In the genomic region with DNA sequence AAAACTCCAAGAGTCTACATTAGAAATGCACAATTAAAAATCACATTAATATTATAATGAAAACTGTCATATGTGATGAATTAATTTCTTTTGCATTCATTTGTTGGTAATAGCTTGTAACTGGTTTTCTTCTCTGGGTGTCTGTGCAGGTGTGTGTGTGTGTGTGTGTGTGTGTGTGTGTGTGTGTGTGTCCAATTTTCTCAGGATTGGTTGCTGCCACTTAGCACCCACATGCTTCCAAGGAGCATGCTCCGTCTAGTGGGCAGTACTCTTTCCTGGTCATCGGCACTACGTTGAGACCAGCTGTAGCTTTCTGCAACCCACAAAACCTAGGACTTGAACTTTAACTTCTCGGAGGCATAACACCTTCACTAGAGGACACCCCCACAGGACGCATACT, we compare ENCODE assay signal across 21 mouse cellular contexts. TPM values are rescaled to one million over a fixed set of nuclear protein-coding genes. Genes with fewer than 3 reads are reported as not detected.
A peak's percentile ranks its signal among the peaks of the same experiment; 100 is the strongest.
DNase-seq lines count a peak whose midpoint lies in the region; ATAC-seq and TF ChIP-seq lines count a peak whose summit lies in the region.
"Had no signal": no experiment of that assay in that cellular context is flagged by ENCODE, and none has a peak within 500 bp of the region (broad histone marks: within the 10 kb centered on the region; RNA-seq: fewer than 3 reads in every experiment).

No protein-coding gene starts in this region.

- no peaks in the 10 kb centered on the region for H3K27me3 ChIP-seq in forebrain, postnatal 0 days (ENCODE audit: insufficient read depth, low read length)
- no peaks in the 10 kb centered on the region for H3K27me3 ChIP-seq in forebrain, embryonic 10.5 days (ENCODE audit: poor library complexity, severe bottlenecking)
- H3K27me3 ChIP-seq in midbrain, embryonic 11.5 days (ENCODE audit: control insufficient read depth, insufficient read depth, low read length) = no peaks in the 10 kb centered on the region
- H3K27me3 ChIP-seq in midbrain, embryonic 16.5 days (ENCODE audit: control insufficient read depth, insufficient read depth, low read depth, low read length) = no peaks in the 10 kb centered on the region
- H3K27me3 ChIP-seq in midbrain, embryonic 15.5 days (replicated peaks) = no peaks in the 10 kb centered on the region
- no peaks in the 10 kb centered on the region for H3K27me3 ChIP-seq in kidney, embryonic 14.5 days (ENCODE audit: control insufficient read depth, insufficient read depth, low read length)
- H3K27me3 ChIP-seq: embryonic facial prominence, embryonic 13.5 days; heart, embryonic 15.5 days; kidney, embryonic 15.5 days; limb, embryonic 12.5 days; liver, embryonic 13.5 days; megakaryocyte, embryonic 14.5 days had no signal

- H3K27ac ChIP-seq in forebrain, postnatal 0 days (ENCODE audit: low read depth, low read length) = no peak overlapping the region
- no peak overlapping the region for H3K27ac ChIP-seq in forebrain, embryonic 10.5 days
- H3K27ac ChIP-seq in midbrain, embryonic 11.5 days (ENCODE audit: low read depth, low read length) = no peak overlapping the region
- H3K27ac ChIP-seq in midbrain, embryonic 16.5 days (ENCODE audit: low read length) = no peak overlapping the region
- no peak overlapping the region for H3K27ac ChIP-seq in midbrain, embryonic 15.5 days
- H3K27ac ChIP-seq in kidney, embryonic 14.5 days (ENCODE audit: low read depth, low read length) = no peak overlapping the region
- H3K27ac ChIP-seq: embryonic facial prominence, embryonic 13.5 days; heart, embryonic 15.5 days; kidney, embryonic 15.5 days; limb, embryonic 12.5 days; liver, embryonic 13.5 days; stomach, postnatal 0 days had no signal

- ATAC-seq in forebrain, postnatal 0 days = peak; percentile 48
- ATAC-seq in midbrain, embryonic 11.5 days (ENCODE audit: low FRiP score) = peak; percentile 64
- ATAC-seq in midbrain, embryonic 16.5 days = no peak; the same call in 1 of the 2 replicates
- ATAC-seq in midbrain, embryonic 15.5 days (replicated peaks) = peak; percentile 50
- ATAC-seq in kidney, embryonic 14.5 days (ENCODE audit: low FRiP score, low TSS enrichment) = no peak
- ATAC-seq in megakaryocyte, adult 5-6 weeks (ENCODE audit: poor library complexity, severe bottlenecking) = no peak

- H3K9me3 ChIP-seq in forebrain, postnatal 0 days (ENCODE audit: low read length) = no peaks in the 10 kb centered on the region
- no peaks in the 10 kb centered on the region for H3K9me3 ChIP-seq in forebrain, embryonic 10.5 days
- H3K9me3 ChIP-seq in midbrain, embryonic 11.5 days (ENCODE audit: control insufficient read depth, low read length) = no peaks in the 10 kb centered on the region
- H3K9me3 ChIP-seq in midbrain, embryonic 16.5 days (replicated peaks; ENCODE audit: control insufficient read depth, low read length, poor library complexity, severe bottlenecking) = no peaks in the 10 kb centered on the region
- H3K9me3 ChIP-seq in midbrain, embryonic 15.5 days = no peaks in the 10 kb centered on the region
- H3K9me3 ChIP-seq in kidney, embryonic 14.5 days (ENCODE audit: control insufficient read depth, low read length) = no peaks in the 10 kb centered on the region
- H3K9me3 ChIP-seq: embryonic facial prominence, embryonic 13.5 days; heart, embryonic 15.5 days; kidney, embryonic 15.5 days; limb, embryonic 12.5 days; liver, embryonic 13.5 days; megakaryocyte, embryonic 14.5 days had no signal

- DNase-seq in forebrain, postnatal 0 days = peak; percentile 6
- no peak for DNase-seq in forebrain, embryonic 10.5 days (ENCODE audit: extremely low spot score, low spot score)
- DNase-seq in midbrain, embryonic 11.5 days (ENCODE audit: low spot score, missing footprints) = no peak
- DNase-seq in Muller cell, postnatal 12 days (ENCODE audit: inconsistent ontology term) = peak; percentile 26

- TF ChIP-seq CTCF in forebrain, postnatal 0 days (IDR thresholded peaks at IDR 0.05; ENCODE audit: low read depth) = no peak

- H3K4me2 ChIP-seq in forebrain, postnatal 0 days (ENCODE audit: low read depth) = no peak overlapping the region
- no peak overlapping the region for H3K4me2 ChIP-seq in midbrain, embryonic 11.5 days
- no peak overlapping the region for H3K4me2 ChIP-seq in midbrain, embryonic 16.5 days (ENCODE audit: low read length)
- H3K4me2 ChIP-seq in midbrain, embryonic 15.5 days = no peak overlapping the region
- H3K4me2 ChIP-seq in kidney, embryonic 14.5 days (replicated peaks; ENCODE audit: low read depth, low read length) = no peak overlapping the region
- H3K4me2 ChIP-seq: embryonic facial prominence, embryonic 13.5 days; heart, embryonic 15.5 days; kidney, embryonic 15.5 days; limb, embryonic 12.5 days; liver, embryonic 13.5 days had no signal

- no peaks in the 10 kb centered on the region for H3K4me1 ChIP-seq in forebrain, postnatal 0 days (ENCODE audit: insufficient read depth)
- peaks cover 10% of the 10 kb centered on the region for H3K4me1 ChIP-seq in forebrain, embryonic 10.5 days
- H3K4me1 ChIP-seq in midbrain, embryonic 11.5 days (ENCODE audit: control insufficient read depth, insufficient read depth, low read length) = no peaks in the 10 kb centered on the region
- H3K4me1 ChIP-seq in midbrain, embryonic 16.5 days (ENCODE audit: control insufficient read depth, insufficient read depth, low read length) = no peaks in the 10 kb centered on the region
- no peaks in the 10 kb centered on the region for H3K4me1 ChIP-seq in midbrain, embryonic 15.5 days
- 0 out of 2 replicates have a peak, but pooled peaks cover 2% of the 10 kb centered on the region for H3K4me1 ChIP-seq in kidney, embryonic 14.5 days (ENCODE audit: control insufficient read depth, insufficient read depth, low read length)
- H3K4me1 ChIP-seq: heart, embryonic 15.5 days; megakaryocyte, embryonic 14.5 days had no signal

- H3K4me3 ChIP-seq in forebrain, postnatal 0 days (ENCODE audit: low read depth, low read length) = no peak overlapping the region
- no peak overlapping the region for H3K4me3 ChIP-seq in forebrain, embryonic 10.5 days
- H3K4me3 ChIP-seq in midbrain, embryonic 11.5 days (ENCODE audit: low read depth, low read length) = no peak overlapping the region
- H3K4me3 ChIP-seq in midbrain, embryonic 16.5 days (ENCODE audit: low read depth, low read length) = no peak overlapping the region
- no peak overlapping the region for H3K4me3 ChIP-seq in midbrain, embryonic 15.5 days
- H3K4me3 ChIP-seq in kidney, embryonic 14.5 days (ENCODE audit: low read length) = no peak overlapping the region
- H3K4me3 ChIP-seq: embryonic facial prominence, embryonic 13.5 days; erythroblast, embryonic 14.5 days; heart, embryonic 15.5 days; kidney, embryonic 15.5 days; limb, embryonic 12.5 days; liver, embryonic 13.5 days; megakaryocyte, embryonic 14.5 days had no signal

- no peak overlapping the region for H3K9ac ChIP-seq in forebrain, postnatal 0 days
- no peak overlapping the region for H3K9ac ChIP-seq in midbrain, embryonic 11.5 days (ENCODE audit: low read length)
- no peak overlapping the region for H3K9ac ChIP-seq in midbrain, embryonic 16.5 days (ENCODE audit: low read depth, low read length)
- H3K9ac ChIP-seq in midbrain, embryonic 15.5 days = no peak overlapping the region
- H3K9ac ChIP-seq in kidney, embryonic 14.5 days (ENCODE audit: low read depth, low read length) = no peak overlapping the region
- H3K9ac ChIP-seq: embryonic facial prominence, embryonic 13.5 days; heart, embryonic 15.5 days; kidney, embryonic 15.5 days; limb, embryonic 12.5 days; liver, embryonic 13.5 days had no signal

- H3K36me3 ChIP-seq in forebrain, postnatal 0 days (ENCODE audit: insufficient read depth) = peaks cover 71% of the 10 kb centered on the region
- H3K36me3 ChIP-seq in forebrain, embryonic 10.5 days (replicated peaks) = peaks cover 92% of the 10 kb centered on the region
- peaks cover 9% of the 10 kb centered on the region for H3K36me3 ChIP-seq in midbrain, embryonic 11.5 days (ENCODE audit: control insufficient read depth, insufficient read depth, low read length)
- H3K36me3 ChIP-seq in midbrain, embryonic 16.5 days (ENCODE audit: control insufficient read depth, insufficient read depth, low read length) = peaks cover 18% of the 10 kb centered on the region
- H3K36me3 ChIP-seq in midbrain, embryonic 15.5 days (replicated peaks) = peaks cover 35% of the 10 kb centered on the region
- peaks cover 50% of the 10 kb centered on the region for H3K36me3 ChIP-seq in kidney, embryonic 14.5 days (ENCODE audit: control insufficient read depth, insufficient read depth, low read length)

- 87% methylated on average over 5 of the region's 5 CpGs for WGBS in forebrain, postnatal 0 days
- 88% methylated on average over 5 of the region's 5 CpGs for WGBS in forebrain, embryonic 10.5 days
- WGBS in midbrain, embryonic 11.5 days = 90% methylated on average over 5 of the region's 5 CpGs
- 87% methylated on average over 5 of the region's 5 CpGs for WGBS in midbrain, embryonic 16.5 days
- 93% methylated on average over 5 of the region's 5 CpGs for WGBS in midbrain, embryonic 15.5 days
- WGBS in kidney, embryonic 14.5 days = 85% methylated on average over 5 of the region's 5 CpGs

RNA-seq across cellular contexts. Expression of a gene that starts 27.9 kb away (rescaled TPM):
- total RNA-seq in forebrain, postnatal 0 days (2014; rRNA removed) = 84.2 and 91.3 TPM in 2 replicates
- 59.4 and 64.2 TPM in 2 replicates for polyA plus RNA-seq in forebrain, postnatal 0 days (2015; fragmentation: Nextera tagmentation; extraction: Ambion mirVana)
- 96.7 and 98.2 TPM in 2 replicates for polyA plus RNA-seq in forebrain, embryonic 10.5 days (2016; fragmentation: Nextera tagmentation; extraction: Ambion mirVana)
- 149 and 157 TPM in 2 replicates for polyA plus RNA-seq in midbrain, embryonic 11.5 days (2014; fragmentation: Nextera tagmentation; extraction: Ambion mirVana)
- 86.5 and 92.6 TPM in 2 replicates for polyA plus RNA-seq in midbrain, embryonic 16.5 days (2015; fragmentation: Nextera tagmentation; extraction: Ambion mirVana)
- polyA plus RNA-seq in midbrain, embryonic 15.5 days (2015; fragmentation: Nextera tagmentation; extraction: Ambion mirVana) = 83.4 and 86.2 TPM in 2 replicates
- polyA plus RNA-seq in kidney, embryonic 14.5 days (2014; fragmentation: Nextera tagmentation; extraction: Ambion mirVana) = 78.2 and 110 TPM in 2 replicates
- total RNA-seq in megakaryocyte, adult 5-6 weeks (2015) = 114 and 125 TPM in 2 replicates
- 42.0 and 45.3 TPM in 2 replicates for total RNA-seq in megakaryocyte, adult 5-6 weeks (2017)

RNA-seq across cellular contexts. Expression of a gene that starts 45.6 kb away (rescaled TPM):
- total RNA-seq in forebrain, postnatal 0 days (2014; rRNA removed) = not detected in 2 replicates
- polyA plus RNA-seq in forebrain, postnatal 0 days (2015; fragmentation: Nextera tagmentation; extraction: Ambion mirVana) = not detected in 2 replicates
- 0.07 TPM in 1 of 2 replicates, not detected in the other for polyA plus RNA-seq in forebrain, embryonic 10.5 days (2016; fragmentation: Nextera tagmentation; extraction: Ambion mirVana)
- not detected in 2 replicates for polyA plus RNA-seq in midbrain, embryonic 11.5 days (2014; fragmentation: Nextera tagmentation; extraction: Ambion mirVana)
- polyA plus RNA-seq in midbrain, embryonic 16.5 days (2015; fragmentation: Nextera tagmentation; extraction: Ambion mirVana) = not detected in 2 replicates
- polyA plus RNA-seq in midbrain, embryonic 15.5 days (2015; fragmentation: Nextera tagmentation; extraction: Ambion mirVana) = not detected in 2 replicates
- polyA plus RNA-seq in kidney, embryonic 14.5 days (2014; fragmentation: Nextera tagmentation; extraction: Ambion mirVana) = 2.5 and 2.9 TPM in 2 replicates
- 0.04 TPM in 1 of 2 replicates, not detected in the other for total RNA-seq in megakaryocyte, adult 5-6 weeks (2015)
- not detected in 2 replicates for total RNA-seq in megakaryocyte, adult 5-6 weeks (2017)
- total RNA-seq: adrenal gland, adult 8-10 months; heart, postnatal 36 days; MEL had no signal
- polyA plus RNA-seq: activated CD4-positive, CD25-positive, alpha-beta regulatory T cell, adult 4 months; erythroblast, embryonic 14.5 days; intestine, postnatal 0 days; limb, embryonic 12.5 days had no signal

Comparison
In these comparisons a context has a peak if more than half of its experiments do, and no peak if none do; other contexts are left out.
1. ATAC-seq: peak in forebrain, postnatal 0 days (single experiment), midbrain, embryonic 11.5 days (single experiment) and midbrain, embryonic 15.5 days (single experiment); none in midbrain, embryonic 16.5 days (single experiment), kidney, embryonic 14.5 days (single experiment) and megakaryocyte, adult 5-6 weeks (single experiment).
2. DNase-seq: peak in forebrain, postnatal 0 days (single experiment) and Muller cell, postnatal 12 days (single experiment); none in forebrain, embryonic 10.5 days (single experiment) and midbrain, embryonic 11.5 days (single experiment).